Mouse (Mus musculus) hindbrain, embryonic 14.5 days (tissue): ENCODE results near the gene Tomt. TPM values are rescaled to one million over a fixed set of nuclear protein-coding genes. Genes with fewer than 3 reads are reported as not detected.
"Not testable (repeated sequence)": the region's sequence is repeated elsewhere in the genome, so short reads cannot be mapped to it uniquely, and the experiment has no call there.

ENCODE experiments used
- ATAC-seq: fragments of 200-750 bp; cut with Nextera tagmentation; 2 replicates; pipeline ENCODE4 v1.8.0; 2017; ENCODE audit warnings: moderate number of reproducible peaks, mild to moderate bottlenecking, moderate TSS enrichment, moderate library complexity; ENCODE audit not compliant: low FRiP score
- DNase-seq: peaks from one replicate; pipeline ENCODE4 v3.0.0-alpha.2; 2015; ENCODE audit warnings: low spot score
- H3K27ac ChIP-seq: fragments of 300-500 bp; sonication (generic); 2 replicates; pipeline ENCODE4 v1.5.1; 2014; ENCODE audit warnings: mild to moderate bottlenecking, moderate library complexity
- H3K27me3 ChIP-seq: fragments of 300-500 bp; sonication (generic); 2 replicates; pipeline ENCODE4 v1.6.1; 2014; ENCODE audit warnings: mild to moderate bottlenecking, low read length, mixed read lengths; ENCODE audit not compliant: control insufficient read depth, insufficient read depth
- H3K36me3 ChIP-seq: fragments of 300-500 bp; sonication (generic); replicated peaks from 2 replicates; pipeline ENCODE4 v1.6.1; 2014; ENCODE audit not compliant: control insufficient read depth, insufficient read depth
- H3K4me1 ChIP-seq: fragments of 300-500 bp; sonication (generic); replicated peaks from 2 replicates; pipeline ENCODE4 v1.6.1; 2014; ENCODE audit warnings: antibody characterized with exemption, low read length, mixed read lengths; ENCODE audit not compliant: control insufficient read depth, insufficient read depth
- H3K4me2 ChIP-seq: fragments of 300-500 bp; sonication (generic); replicated peaks from 2 replicates; pipeline ENCODE4 v1.6.1; 2014; ENCODE audit warnings: mild to moderate bottlenecking, moderate library complexity
- H3K4me3 ChIP-seq: fragments of 300-500 bp; sonication (generic); replicated peaks from 2 replicates; pipeline ENCODE4 v1.5.1; 2014; ENCODE audit warnings: mild to moderate bottlenecking, low read length
- H3K9ac ChIP-seq: fragments of 300-500 bp; sonication (generic); 2 replicates; pipeline ENCODE4 v1.6.1; 2014
- H3K9me3 ChIP-seq: fragments of 300-500 bp; sonication (generic); 2 replicates; pipeline ENCODE4 v1.6.1; 2016; ENCODE audit warnings: low read length; ENCODE audit not compliant: control insufficient read depth
- WGBS: fragments of 180-500 bp; shearing (Covaris S2); extraction: QIAGEN DNeasy Blood & Tissue Kit; methylation state at CpG from one replicate; pipeline ENCODE4 v1.1.7; 2014; 5-methylcytosine and 5-hydroxymethylcytosine counted together
- polyA plus RNA-seq: library from polyadenylated mRNA; unstranded; fragments of >200 nt; fragmentation: Nextera tagmentation; extraction: Ambion mirVana; gene quantifications from 2 replicates; pipeline ENCODE4 v1.2.1, GENCODE M21; 2014

Tomt gene
- 0.21 and 0.33 TPM in 2 replicates for polyA plus RNA-seq

DNA sequence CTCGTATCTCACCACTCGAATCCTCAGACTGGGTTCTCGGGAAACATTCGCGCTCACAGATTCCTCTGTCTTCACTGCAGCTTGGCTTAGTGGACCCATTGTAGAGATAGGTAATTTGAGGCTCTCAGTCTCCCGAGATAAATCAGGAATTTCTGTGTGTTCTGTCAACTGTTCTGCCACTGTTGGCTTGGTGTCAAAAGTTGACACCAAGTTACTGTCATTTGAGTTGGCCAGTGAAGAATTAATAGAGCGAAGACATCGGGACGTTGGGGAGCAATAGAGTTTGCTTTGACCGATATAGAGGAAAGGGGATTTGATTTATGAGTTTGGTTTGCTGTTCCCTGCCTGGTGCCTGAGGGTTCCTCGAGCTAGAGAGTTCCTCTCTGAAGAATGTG is at the start of gene Tomt:
Gene Tomt (minus strand): TSS at position 73 of the 395 bp plus-strand sequence.
- DNase-seq (peak; percentile 25), ATAC-seq (no peak)
- WGBS = 21% methylated on average over 11 of the region's 11 CpGs
- peak within 1 kb of the TSS; percentile 78 for H3K4me3 ChIP-seq
- H3K27ac ChIP-seq = peak within 1 kb of the TSS; percentile 95
- H3K4me2 ChIP-seq = peak within 1 kb of the TSS; percentile 78
- peaks cover 18% of the 10 kb centered on the region for H3K4me1 ChIP-seq
- H3K9me3 ChIP-seq = no peaks in the 10 kb centered on the region
- peak within 1 kb of the TSS; percentile 89 for H3K9ac ChIP-seq
- H3K27me3 ChIP-seq = no peaks in the 10 kb centered on the region
- H3K36me3 ChIP-seq = peaks cover 17% of the 10 kb centered on the region

DNA sequence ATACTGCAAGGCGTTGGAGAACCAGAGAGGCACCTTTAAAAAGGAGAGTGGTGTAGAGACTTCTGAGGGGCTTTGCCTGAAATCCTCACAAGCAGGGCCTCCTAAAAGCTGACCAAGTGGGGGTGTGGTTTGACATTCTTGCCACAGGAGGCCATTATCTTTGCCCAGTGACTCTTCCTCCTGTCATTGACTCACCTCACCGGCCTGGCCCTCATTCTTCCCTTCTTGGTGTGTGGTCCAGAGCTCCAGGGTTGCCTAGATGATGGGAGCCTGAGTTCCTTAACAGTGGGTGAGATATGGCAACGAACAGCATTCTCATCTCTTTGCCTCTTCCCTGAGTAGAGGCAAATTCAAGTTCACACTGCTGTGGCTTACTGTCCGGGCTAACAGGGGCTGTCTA is 49.7 kb upstream of the Tomt start:
- no peak overlapping the region for H3K9ac ChIP-seq
- H3K4me1 ChIP-seq = no peaks in the 10 kb centered on the region; the same call in 1 of the 2 replicates
- no peak overlapping the region for H3K4me3 ChIP-seq
- WGBS = 52% methylated on average over 4 of the region's 4 CpGs
- no peaks in the 10 kb centered on the region for H3K27me3 ChIP-seq
- H3K9me3 ChIP-seq = no peaks in the 10 kb centered on the region
- H3K36me3 ChIP-seq = no peaks in the 10 kb centered on the region
- no peak for DNase-seq
- no peak overlapping the region for H3K4me2 ChIP-seq
- H3K27ac ChIP-seq = no peak overlapping the region
- ATAC-seq = no peak

DNA sequence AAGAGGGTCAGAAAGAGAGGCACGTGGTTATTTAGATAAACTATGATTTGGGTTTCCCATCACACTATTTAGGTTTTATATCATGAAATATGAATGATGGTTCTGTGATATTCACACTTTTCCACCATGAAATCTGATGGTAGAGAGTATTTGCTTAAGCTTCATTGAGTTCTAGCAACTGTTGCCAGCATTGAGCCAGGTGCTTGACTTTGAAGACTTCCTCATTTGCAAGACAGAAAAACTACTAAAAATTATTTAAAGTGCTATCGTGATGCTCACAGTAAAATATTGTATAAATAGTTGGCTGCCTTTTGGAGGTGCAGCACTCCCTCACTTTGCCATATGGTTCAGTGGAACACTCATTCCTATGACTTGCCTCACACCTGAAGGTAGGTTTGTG is 49.1 kb upstream of the Tomt start:
- Histone ChIP-seq H3K36me3 (no peaks in the 10 kb centered on the region), H3K27ac (no peak overlapping the region), H3K27me3 (no peaks in the 10 kb centered on the region), H3K4me1 (no peaks in the 10 kb centered on the region; the same call in 1 of the 2 replicates), H3K9me3 (no peaks in the 10 kb centered on the region), H3K4me3 (no peak overlapping the region), H3K9ac (no peak overlapping the region), H3K4me2 (no peak overlapping the region)
- 87% methylated on average over 2 of the region's 2 CpGs for WGBS
- no peak for DNase-seq
- ATAC-seq = no peak

DNA sequence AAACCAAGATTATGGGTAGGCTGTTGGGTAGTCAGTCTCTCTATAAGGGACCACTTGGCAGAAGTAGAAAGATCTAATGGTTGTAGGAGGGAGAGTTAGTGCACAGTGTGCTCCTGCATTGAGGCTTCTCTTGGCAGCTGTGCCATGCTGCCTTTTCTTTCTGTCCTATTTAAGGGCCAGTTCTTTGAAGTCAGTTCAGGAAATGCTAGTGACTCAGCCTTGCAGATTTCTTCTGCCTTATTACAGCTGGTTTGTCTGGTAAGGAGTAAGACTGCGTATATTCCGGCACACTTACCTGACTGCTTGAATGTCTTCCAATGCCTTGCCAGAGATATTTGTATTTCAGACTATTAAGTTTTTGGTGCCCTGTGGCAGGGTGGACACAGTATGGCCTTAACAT is 48.0 kb upstream of the Tomt start:
- 95% methylated on average over 2 of the region's 2 CpGs for WGBS
- no peaks in the 10 kb centered on the region for H3K9me3 ChIP-seq
- H3K9ac ChIP-seq = no peak overlapping the region
- no peaks in the 10 kb centered on the region for H3K27me3 ChIP-seq
- H3K4me3 ChIP-seq = no peak overlapping the region
- DNase-seq (no peak), ATAC-seq (no peak)
- no peak overlapping the region for H3K27ac ChIP-seq
- H3K4me1 ChIP-seq = no peaks in the 10 kb centered on the region
- H3K36me3 ChIP-seq = no peaks in the 10 kb centered on the region
- H3K4me2 ChIP-seq = no peak overlapping the region

DNA sequence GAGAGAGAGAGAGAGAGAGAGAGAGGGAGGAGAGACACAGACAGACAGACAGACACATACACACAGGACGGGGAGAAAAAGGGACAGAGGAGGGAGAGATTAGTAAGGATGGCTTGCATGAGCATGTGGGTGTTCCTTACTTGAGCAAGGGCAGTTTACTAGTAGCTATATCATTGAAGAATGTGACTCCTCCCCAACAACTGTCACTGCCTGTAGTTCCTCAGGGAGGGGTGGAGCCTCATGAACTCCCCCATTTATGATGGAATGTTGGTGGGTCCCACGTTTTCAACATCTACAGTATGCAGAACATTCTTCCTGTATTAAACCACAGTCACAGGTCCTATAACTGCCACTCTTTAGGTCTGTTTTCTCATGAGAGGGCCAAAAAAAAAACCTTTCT is 45.9 kb upstream of the Tomt start:
- Histone ChIP-seq H3K4me2 (no peak overlapping the region), H3K9me3 (no peaks in the 10 kb centered on the region), H3K36me3 (no peaks in the 10 kb centered on the region), H3K4me1 (no peaks in the 10 kb centered on the region), H3K27ac (no peak overlapping the region), H3K4me3 (no peak overlapping the region), H3K9ac (no peak overlapping the region), H3K27me3 (no peaks in the 10 kb centered on the region)
- ATAC-seq = no peak
- no peak for DNase-seq
- WGBS = 65% methylated on average over 2 of the region's 2 CpGs

DNA sequence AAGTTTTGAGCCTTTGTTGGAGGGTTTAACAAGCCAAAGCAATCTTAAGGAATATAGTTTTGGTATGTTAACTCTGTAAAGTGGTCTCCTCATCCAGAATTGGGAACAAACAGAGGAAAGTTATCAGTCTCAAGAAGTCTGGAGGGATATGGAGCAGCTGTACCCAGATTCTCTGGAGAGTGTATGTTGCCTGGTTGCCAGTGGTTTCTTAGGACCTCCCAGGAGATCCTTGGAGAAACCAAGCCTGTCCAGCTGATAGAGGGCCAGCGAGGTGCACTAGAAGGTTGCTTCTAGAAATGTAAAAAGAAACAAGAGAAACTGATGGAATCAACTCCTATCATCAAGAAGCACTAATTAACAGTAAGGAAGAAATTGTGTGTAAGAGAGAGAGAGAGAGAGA is 45.5 kb upstream of the Tomt start:
- Histone ChIP-seq H3K4me1 (no peaks in the 10 kb centered on the region), H3K4me3 (no peak overlapping the region), H3K27me3 (no peaks in the 10 kb centered on the region), H3K27ac (no peak overlapping the region), H3K36me3 (no peaks in the 10 kb centered on the region), H3K9ac (no peak overlapping the region), H3K4me2 (no peak overlapping the region), H3K9me3 (no peaks in the 10 kb centered on the region)
- ATAC-seq (no peak), DNase-seq (no peak)
- 93% methylated on average over 1 of the region's 1 CpGs for WGBS

DNA sequence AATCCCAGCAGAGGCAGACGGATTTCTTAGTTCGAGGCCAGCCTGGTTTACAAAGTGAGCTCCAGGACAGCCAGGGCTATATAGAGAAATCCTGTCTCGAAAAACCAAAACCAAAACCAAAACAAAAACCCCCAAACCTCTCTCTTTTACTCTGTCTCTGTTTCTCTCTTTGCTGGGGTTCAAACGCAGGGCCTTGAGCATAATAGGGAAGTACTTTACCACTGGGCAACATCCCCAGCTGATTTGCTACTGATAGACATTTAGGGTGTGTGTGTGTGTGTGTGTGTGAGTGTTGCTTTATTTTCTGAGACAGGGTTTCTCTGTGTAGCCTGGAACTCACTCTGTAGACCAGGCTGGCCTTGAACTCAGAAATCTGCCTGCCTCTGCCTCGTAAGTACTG is 42.8 kb upstream of the Tomt start:
- H3K4me2 ChIP-seq, H3K4me3 ChIP-seq, H3K27me3 ChIP-seq, H3K4me1 ChIP-seq, H3K9ac ChIP-seq, H3K27ac ChIP-seq, DNase-seq, H3K9me3 ChIP-seq, H3K36me3 ChIP-seq, ATAC-seq: not testable (repeated sequence)
- 92% methylated on average over 5 of the region's 5 CpGs for WGBS

DNA sequence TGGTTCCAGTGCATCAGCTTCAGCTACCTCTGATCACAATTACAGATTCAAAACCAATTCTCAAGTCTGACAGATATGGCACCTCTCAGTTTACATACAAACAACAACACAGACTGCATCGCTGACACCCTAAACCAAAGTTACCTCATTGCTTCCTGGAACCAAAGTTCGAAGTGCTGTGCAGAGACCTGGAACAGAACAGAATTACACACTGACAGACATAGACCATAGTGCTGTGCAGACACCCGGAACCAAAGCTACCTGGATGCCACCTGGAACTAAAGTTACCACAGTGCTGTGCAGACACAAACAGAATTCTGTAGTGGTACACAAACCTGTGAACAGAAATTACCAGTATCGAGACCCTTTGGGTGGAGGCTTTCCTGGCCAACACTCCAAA is 33.6 kb upstream of the Tomt start:
- ATAC-seq (no peak), DNase-seq (no peak)
- Histone ChIP-seq H3K4me1 (peaks cover 10% of the 10 kb centered on the region; the same call in 1 of the 2 replicates), H3K27me3 (no peaks in the 10 kb centered on the region), H3K27ac (no peak overlapping the region), H3K4me3 (no peak overlapping the region), H3K36me3 (no peaks in the 10 kb centered on the region), H3K9me3 (no peaks in the 10 kb centered on the region), H3K9ac (no peak overlapping the region), H3K4me2 (no peak overlapping the region)
- WGBS = 98% methylated on average over 4 of the region's 4 CpGs

DNA sequence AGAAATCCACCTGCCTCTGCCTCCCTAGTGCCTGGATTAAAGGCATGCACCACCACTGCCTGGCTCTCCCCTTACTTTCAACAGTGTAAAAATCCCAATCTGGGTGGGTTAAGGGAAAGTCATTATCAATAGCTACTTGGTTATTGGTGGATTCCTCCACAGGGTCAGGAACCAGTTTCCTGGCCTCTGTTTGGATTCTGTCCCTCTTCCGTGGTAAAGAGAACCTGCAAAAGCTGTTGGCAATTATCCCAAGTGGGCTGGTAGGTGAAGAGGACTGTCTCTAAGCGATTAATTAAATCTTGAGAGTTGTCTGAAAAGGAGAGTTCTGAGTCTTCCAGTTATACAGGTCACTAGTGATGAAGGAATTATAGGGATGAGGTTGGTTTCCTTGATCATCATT is 32.2 kb upstream of the Tomt start:
- no peak overlapping the region for H3K9ac ChIP-seq
- H3K4me3 ChIP-seq = no peak overlapping the region
- no peak overlapping the region for H3K4me2 ChIP-seq
- no peaks in the 10 kb centered on the region for H3K27me3 ChIP-seq
- DNase-seq (no peak), ATAC-seq (no peak)
- no peaks in the 10 kb centered on the region for H3K36me3 ChIP-seq
- H3K9me3 ChIP-seq = no peaks in the 10 kb centered on the region
- H3K4me1 ChIP-seq = peaks cover 13% of the 10 kb centered on the region; the same call in 1 of the 2 replicates
- H3K27ac ChIP-seq = no peak overlapping the region
- 93% methylated on average over 2 of the region's 2 CpGs for WGBS

DNA sequence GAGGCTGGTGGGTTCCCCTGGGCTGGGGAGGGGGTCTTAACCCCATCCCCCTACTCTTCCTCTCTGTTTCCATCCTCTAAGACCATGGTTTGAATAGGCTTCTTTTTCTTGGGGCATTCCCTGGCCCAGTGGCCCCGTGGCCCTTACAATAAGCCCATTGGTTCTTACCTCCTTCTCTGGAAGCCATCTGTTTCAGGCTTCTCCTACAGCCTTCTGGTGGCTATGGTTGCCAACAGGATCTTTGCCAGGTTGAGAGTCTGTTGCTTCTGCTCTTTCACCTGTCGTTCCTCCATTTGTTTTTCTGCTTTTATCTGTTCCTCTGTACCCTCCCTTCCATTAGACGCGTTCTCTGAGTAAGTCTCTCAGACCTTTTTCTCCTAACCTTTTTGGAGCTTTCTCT is 31.4 kb upstream of the Tomt start:
- DNase-seq (no peak), ATAC-seq (no peak)
- Histone ChIP-seq H3K4me1 (peaks cover 13% of the 10 kb centered on the region; the same call in 1 of the 2 replicates), H3K36me3 (no peaks in the 10 kb centered on the region), H3K4me2 (no peak overlapping the region), H3K9me3 (no peaks in the 10 kb centered on the region), H3K27me3 (no peaks in the 10 kb centered on the region), H3K4me3 (no peak overlapping the region), H3K9ac (no peak overlapping the region), H3K27ac (no peak overlapping the region)
- 92% methylated on average over 4 of the region's 4 CpGs for WGBS
